ENCODE assay signal across 38 mouse cellular contexts in genomic region chr13:64440592-64440991, GRCm38 (mm10). TPM values are rescaled to one million over a fixed set of nuclear protein-coding genes. Genes with fewer than 3 reads are reported as not detected.
"Had no signal": no experiment of that assay in that cellular context is flagged by ENCODE, and none has a peak within 500 bp of the region (broad histone marks: within the 10 kb centered on the region; RNA-seq: fewer than 3 reads in every experiment).

No protein-coding gene starts in this region.

- H3K27ac ChIP-seq: heart, adult 2 months; heart, embryonic 13.5 days; heart, embryonic 15.5 days; hindbrain, embryonic 13.5 days; hindbrain, embryonic 15.5 days; hindbrain, postnatal 0 days; kidney, embryonic 15.5 days; kidney, postnatal 0 days; limb, embryonic 13.5 days; limb, embryonic 15.5 days had no signal

- DNase-seq: gastrocnemius, postnatal 14 days; gastrocnemius, postnatal 36 days; heart, adult 11 months; heart, adult 2 months; heart, postnatal 14 days; heart, postnatal 36 days; kidney, adult 11 months; kidney, adult 2 months; kidney, adult 9 months; kidney, postnatal 25 days; kidney, postnatal 4 days; layer of hippocampus, adult 9-11 months; layer of hippocampus, postnatal 36 days; left cerebral cortex, postnatal 4 days had no signal

- H3K4me3 ChIP-seq: heart, adult 2 months; heart, embryonic 13.5 days; heart, embryonic 15.5 days; hindbrain, embryonic 13.5 days; hindbrain, embryonic 15.5 days; kidney, embryonic 15.5 days; limb, embryonic 13.5 days; limb, embryonic 15.5 days had no signal

- H3K27me3 ChIP-seq: heart, embryonic 13.5 days; heart, embryonic 15.5 days; hindbrain, embryonic 13.5 days; hindbrain, embryonic 15.5 days; kidney, embryonic 15.5 days; limb, embryonic 13.5 days; limb, embryonic 15.5 days had no signal

- H3K9ac ChIP-seq: heart, embryonic 13.5 days; heart, embryonic 15.5 days; hindbrain, embryonic 13.5 days; hindbrain, embryonic 15.5 days; kidney, embryonic 15.5 days; limb, embryonic 13.5 days; limb, embryonic 15.5 days had no signal

- H3K4me1 ChIP-seq: heart, embryonic 13.5 days; hindbrain, embryonic 13.5 days; hindbrain, embryonic 15.5 days; limb, embryonic 13.5 days; limb, embryonic 15.5 days had no signal

- ATAC-seq: hindbrain, postnatal 0 days; intestine, embryonic 16.5 days had no signal

- H3K4me2 ChIP-seq: heart, embryonic 11.5 days; heart, embryonic 13.5 days; heart, embryonic 15.5 days; hindbrain, embryonic 13.5 days; hindbrain, embryonic 15.5 days; kidney, embryonic 15.5 days; limb, embryonic 13.5 days; limb, embryonic 15.5 days had no signal

- H3K9me3 ChIP-seq: heart, embryonic 13.5 days; heart, embryonic 15.5 days; hindbrain, embryonic 13.5 days; hindbrain, embryonic 15.5 days; kidney, embryonic 15.5 days; limb, embryonic 13.5 days; limb, embryonic 15.5 days had no signal

- H3K36me3 ChIP-seq: heart, embryonic 13.5 days; heart, embryonic 15.5 days had no signal

RNA-seq across cellular contexts. Expression of gene Fam240b, which starts 57.0 kb away (rescaled TPM):
- total RNA-seq: gastrocnemius, postnatal 36 days; heart, adult 2 months; heart, postnatal 14 days; heart, postnatal 36 days; hematopoietic stem cell, adult 5-6 weeks; hindbrain, postnatal 0 days; layer of hippocampus, adult 8-10 months; layer of hippocampus, postnatal 14 days; layer of hippocampus, postnatal 36 days; left cerebral cortex, adult 18-20 months; left cerebral cortex, adult 8-10 months; left cerebral cortex, postnatal 10 days; left cerebral cortex, postnatal 25 days; left cerebral cortex, postnatal 4 days; liver, adult 2 months had no signal
- polyA plus RNA-seq: gonadal fat pad, adult 2 months; heart, adult 2 months; heart, embryonic 11.5 days; heart, embryonic 13.5 days; heart, embryonic 15.5 days; heart, postnatal 0 days; hindbrain, embryonic 11.5 days; hindbrain, embryonic 13.5 days; hindbrain, embryonic 15.5 days; intestine, embryonic 14.5 days; intestine, embryonic 16.5 days; kidney, adult 2 months; kidney, embryonic 15.5 days; limb, embryonic 11.5 days; limb, embryonic 13.5 days; limb, embryonic 15.5 days; liver, adult 2 months had no signal
